ENCODE assay signal across 8 mouse cellular contexts in genomic region chr13:85188903-85189643, GRCm38 (mm10). TPM values are rescaled to one million over a fixed set of nuclear protein-coding genes. Genes with fewer than 3 reads are reported as not detected.
DNase-seq lines count a peak whose midpoint lies in the region; ATAC-seq and TF ChIP-seq lines count a peak whose summit lies in the region.

TSS of gene Ccnh (plus strand) at chr13:85189408.

- H3K9ac ChIP-seq in heart, embryonic 12.5 days, result peak within 1 kb of the TSS; percentile 90
- peak within 1 kb of the TSS; percentile 66 for H3K9ac ChIP-seq in kidney, postnatal 0 days (ENCODE audit: low read depth, low read length)
- peak within 1 kb of the TSS; percentile 85 for H3K9ac ChIP-seq in liver, embryonic 11.5 days (ENCODE audit: low read depth, low read length)
- peak within 1 kb of the TSS; percentile 80 for H3K9ac ChIP-seq in stomach, embryonic 14.5 days (replicated peaks; ENCODE audit: low read depth, low read length)

- H3K4me3 ChIP-seq in heart, embryonic 12.5 days, result peak within 1 kb of the TSS; percentile 96
- H3K4me3 ChIP-seq in kidney, postnatal 0 days (replicated peaks; ENCODE audit: low read depth, low read length), result peak within 1 kb of the TSS; percentile 76
- H3K4me3 ChIP-seq in liver, embryonic 11.5 days (ENCODE audit: low read depth, low read length), result peak within 1 kb of the TSS; percentile 94
- H3K4me3 ChIP-seq in stomach, embryonic 14.5 days (ENCODE audit: low read depth, low read length), result peak within 1 kb of the TSS; percentile 85

- peak; percentile 91 for DNase-seq in CD4-positive helper T cell, adult 2 months (ENCODE audit: low read depth, low spot score)
- peak; percentile 80 for DNase-seq in brain, embryonic 18.5 days (ENCODE audit: low read depth, low spot score)
- peak; percentile 96 for DNase-seq in kidney, postnatal 0 days (ENCODE audit: low spot score)
- DNase-seq in liver, embryonic 11.5 days (ENCODE audit: low spot score), result peak; percentile 85
- peak; percentile 86 for DNase-seq in naive thymus-derived CD4-positive, alpha-beta T cell, adult 2 months (ENCODE audit: low read depth)

- peak within 1 kb of the TSS; percentile 89 for H3K4me2 ChIP-seq in heart, embryonic 12.5 days
- peak within 1 kb of the TSS; percentile 91 for H3K4me2 ChIP-seq in kidney, postnatal 0 days (ENCODE audit: low read length)
- H3K4me2 ChIP-seq in liver, embryonic 11.5 days, result peak within 1 kb of the TSS; percentile 73
- peak within 1 kb of the TSS; percentile 65 for H3K4me2 ChIP-seq in stomach, embryonic 14.5 days (replicated peaks; ENCODE audit: low read depth, low read length)

- 2% methylated on average over 44 of the region's 44 CpGs for WGBS in heart, embryonic 12.5 days
- 3% methylated on average over 44 of the region's 44 CpGs for WGBS in kidney, postnatal 0 days
- 1% methylated on average over 44 of the region's 44 CpGs for whole genome bisulfite sequencing in liver, embryonic 11.5 days
- WGBS in stomach, embryonic 14.5 days, result 3% methylated on average over 44 of the region's 44 CpGs

- peak within 1 kb of the TSS; percentile 89 for H3K27ac ChIP-seq in heart, embryonic 12.5 days (ENCODE audit: poor library complexity, severe bottlenecking)
- H3K27ac ChIP-seq in kidney, postnatal 0 days, result peak within 1 kb of the TSS; percentile 73
- H3K27ac ChIP-seq in liver, embryonic 11.5 days (ENCODE audit: low read depth, low read length), result peak within 1 kb of the TSS; percentile 77
- peak within 1 kb of the TSS; percentile 66 for H3K27ac ChIP-seq in stomach, embryonic 14.5 days (ENCODE audit: low read length)

- H3K27me3 ChIP-seq in heart, embryonic 12.5 days (replicated peaks), result no peaks in the 10 kb centered on the region
- no peaks in the 10 kb centered on the region for H3K27me3 ChIP-seq in kidney, postnatal 0 days (ENCODE audit: insufficient read depth, low read length)
- no peaks in the 10 kb centered on the region for H3K27me3 ChIP-seq in liver, embryonic 11.5 days (replicated peaks; ENCODE audit: control insufficient read depth, insufficient read depth, low read length)
- H3K27me3 ChIP-seq in stomach, embryonic 14.5 days (ENCODE audit: control insufficient read depth, insufficient read depth, low read length), result no peaks in the 10 kb centered on the region

- peak; percentile 98 for ATAC-seq in erythroid progenitor cell, adult 5-6 weeks (replicated peaks; ENCODE audit: low FRiP score, poor library complexity, severe bottlenecking)
- ATAC-seq in heart, embryonic 12.5 days (ENCODE audit: insufficient number of reproducible peaks, low FRiP score), result peak; percentile 99
- ATAC-seq in kidney, postnatal 0 days (replicated peaks; ENCODE audit: low FRiP score, low read depth), result peak; percentile 99
- ATAC-seq in liver, embryonic 11.5 days (replicated peaks; ENCODE audit: low FRiP score), result peak; percentile 97
- peak; percentile 98 for ATAC-seq in stomach, embryonic 14.5 days (ENCODE audit: insufficient number of reproducible peaks, insufficient read depth, low FRiP score, low read depth)

- 0 out of 2 replicates have a peak, but pooled peaks have one; percentile 11 for TF ChIP-seq CTCF in kidney, postnatal 0 days (IDR thresholded peaks at IDR 0.05; ENCODE audit: low read depth)

- H3K36me3 ChIP-seq in heart, embryonic 12.5 days, result peaks cover 17% of the 10 kb centered on the region
- H3K36me3 ChIP-seq in kidney, postnatal 0 days (ENCODE audit: insufficient read depth, low read length), result no peaks in the 10 kb centered on the region
- H3K36me3 ChIP-seq in liver, embryonic 11.5 days (ENCODE audit: control insufficient read depth, insufficient read depth, low read length), result peaks cover 14% of the 10 kb centered on the region
- H3K36me3 ChIP-seq in stomach, embryonic 14.5 days (ENCODE audit: control insufficient read depth, insufficient read depth, low read length), result peaks cover 7% of the 10 kb centered on the region; the same call in 1 of the 2 replicates

- H3K9me3 ChIP-seq in heart, embryonic 12.5 days (replicated peaks), result no peaks in the 10 kb centered on the region
- H3K9me3 ChIP-seq in kidney, postnatal 0 days (replicated peaks; ENCODE audit: low read length), result no peaks in the 10 kb centered on the region
- H3K9me3 ChIP-seq in liver, embryonic 11.5 days (ENCODE audit: control insufficient read depth, low read length), result no peaks in the 10 kb centered on the region
- no peaks in the 10 kb centered on the region for H3K9me3 ChIP-seq in stomach, embryonic 14.5 days (ENCODE audit: control insufficient read depth, low read depth, low read length)

- no peaks in the 10 kb centered on the region for H3K4me1 ChIP-seq in heart, embryonic 12.5 days (replicated peaks)
- no peaks in the 10 kb centered on the region for H3K4me1 ChIP-seq in kidney, postnatal 0 days (replicated peaks; ENCODE audit: insufficient read depth, low read length)
- no peaks in the 10 kb centered on the region; the same call in 1 of the 2 replicates for H3K4me1 ChIP-seq in liver, embryonic 11.5 days (replicated peaks; ENCODE audit: control insufficient read depth, insufficient read depth, low read length)
- H3K4me1 ChIP-seq in stomach, embryonic 14.5 days (ENCODE audit: control insufficient read depth, insufficient read depth, low read length), result no peaks in the 10 kb centered on the region

RNA-seq across cellular contexts. Expression of gene Ccnh, which starts in this region (rescaled TPM):
- 21.3 and 26.0 TPM in 2 replicates for total RNA-seq in erythroid progenitor cell, adult 5-6 weeks (2015; ENCODE audit: low replicate concordance)
- 8.2 and 27.2 TPM in 2 replicates for total RNA-seq in erythroid progenitor cell, adult 5-6 weeks (2017; ENCODE audit: low replicate concordance)
- 69.5 and 70.1 TPM in 2 replicates for polyA plus RNA-seq in heart, embryonic 12.5 days (2016; fragmentation: Nextera tagmentation; extraction: Ambion mirVana)
- 85.6 and 88.0 TPM in 2 replicates for polyA plus RNA-seq in kidney, postnatal 0 days (2015; fragmentation: Nextera tagmentation; extraction: Ambion mirVana)
- polyA plus RNA-seq in liver, embryonic 11.5 days (2014; fragmentation: Nextera tagmentation; extraction: Ambion mirVana), result 109 and 119 TPM in 2 replicates
- polyA plus RNA-seq in stomach, embryonic 14.5 days (2014; fragmentation: Nextera tagmentation; extraction: Ambion mirVana), result 79.9 and 90.1 TPM in 2 replicates

Comparison
In these comparisons a context has a peak if more than half of its experiments do, and no peak if none do; other contexts are left out.
1. Peak in every context shown above with its lines: DNase-seq, ATAC-seq, H3K4me3 ChIP-seq and H3K27ac ChIP-seq.